Mouse (Mus musculus) adrenal gland, postnatal 14 days (tissue): ENCODE measurements around the gene 4930519G04Rik. TPM values are rescaled to one million over a fixed set of nuclear protein-coding genes. Genes with fewer than 3 reads are reported as not detected.
"Not testable (repeated sequence)": the region's sequence is repeated elsewhere in the genome, so short reads cannot be mapped to it uniquely, and the experiment has no call there.

Source experiments
- DNase-seq: peaks from one replicate; pipeline ENCODE4 v3.0.0; 2021; ENCODE audit warnings: mixed read lengths
- microRNA-seq, 2 experiments: library from miRNA; unstranded; fragments of <30 nt; microRNA quantifications; one replicate each; pipeline ENCODE4 v1.2.0; 2021
- total RNA-seq: library from RNA; stranded (reverse); gene quantifications from 2 replicates; pipeline ENCODE4 v1.2.3, GENCODE M21; 2021

Gene 4930519G04Rik
- total RNA-seq, 1 experiment from 2014 or later = not detected

- no peak for DNase-seq
Measured at GRCm38 (mm10) chr5:114913686-114914085, 60.2 kb downstream of the 4930519G04Rik start.

DNA sequence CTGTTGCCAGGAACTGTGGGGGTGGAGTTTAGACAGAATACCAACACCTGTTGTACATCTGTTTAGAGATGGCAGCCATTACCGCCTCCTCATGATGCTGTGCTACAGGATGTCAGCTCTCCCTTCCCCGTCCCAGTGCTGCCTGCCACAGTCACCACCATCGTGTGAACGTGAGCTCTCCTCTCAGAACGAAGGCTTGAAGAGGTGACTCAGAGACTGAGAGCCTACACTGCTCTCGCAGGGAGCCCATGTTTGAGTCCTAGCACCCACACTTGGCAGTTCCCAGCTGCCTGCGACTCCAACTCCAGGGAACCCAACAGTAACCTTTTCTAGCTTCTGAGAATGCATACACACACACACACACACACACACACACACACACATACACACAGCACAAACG, 61.4 kb downstream of the 4930519G04Rik start:
- no peak for DNase-seq

- DNase-seq = peak; percentile 12
Measured at GRCm38 (mm10) chr5:114915854-114916253, 62.4 kb downstream of the 4930519G04Rik start.

DNA sequence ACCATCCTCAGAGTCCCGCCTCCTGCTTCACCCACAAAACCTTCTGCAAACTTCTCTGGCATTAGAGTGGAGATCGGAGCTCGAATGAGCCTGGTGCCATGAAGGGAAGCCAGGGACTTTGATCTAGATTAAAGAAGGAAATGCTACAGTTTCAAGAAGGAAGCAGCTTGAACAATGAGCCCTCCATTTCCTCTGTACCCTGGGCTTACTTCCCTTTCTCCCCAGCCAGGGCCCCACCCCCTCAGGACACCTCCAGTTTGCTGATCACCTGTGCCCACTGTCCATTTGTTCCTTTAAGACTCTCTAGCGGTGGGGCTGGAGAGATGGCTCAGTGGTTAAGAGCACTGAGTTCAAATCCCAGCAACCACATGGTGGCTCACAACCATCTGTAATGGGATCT, 63.3 kb downstream of the 4930519G04Rik start:
- no peak for DNase-seq

GRCm38 (mm10) chr5:114917357-114917756, 63.9 kb downstream of the 4930519G04Rik start:
- DNase-seq = not testable (repeated sequence)

DNA sequence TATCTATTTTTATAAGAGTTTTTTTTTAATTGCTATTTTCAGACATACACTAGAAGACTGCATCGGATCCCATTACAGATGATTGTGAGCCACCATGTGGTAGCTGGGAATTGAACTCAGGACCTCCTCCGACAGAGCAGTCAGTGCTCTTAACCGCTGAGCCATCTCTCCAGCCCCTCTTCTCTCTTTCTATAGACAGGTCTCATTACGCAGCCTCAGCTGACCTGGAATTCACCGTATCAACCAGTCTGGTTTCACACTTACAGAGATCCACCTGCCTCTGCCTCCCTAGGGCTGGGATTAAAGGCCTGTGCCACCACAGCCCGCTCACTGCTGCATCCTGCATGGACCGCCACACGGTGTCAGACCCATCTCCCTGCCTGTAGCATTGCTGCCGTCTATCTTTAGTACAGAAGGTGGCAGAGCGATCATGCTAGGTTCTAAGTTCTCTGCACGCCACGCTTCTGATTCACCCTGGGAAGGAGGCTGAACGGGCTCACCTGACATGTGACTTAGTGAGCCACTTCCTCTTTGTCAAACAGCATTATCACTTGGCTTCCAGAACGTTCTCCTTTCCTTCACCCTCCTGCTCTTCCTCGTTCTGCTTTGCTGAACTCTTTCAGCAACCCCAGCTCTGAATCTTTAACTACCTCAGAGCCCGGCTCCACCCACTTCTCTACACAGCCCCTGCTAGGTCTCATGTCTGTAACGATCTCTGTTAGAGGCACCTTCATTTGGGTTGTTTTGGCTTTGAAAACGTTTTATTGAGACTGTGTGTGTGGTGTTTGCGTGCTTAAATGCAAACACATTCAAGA, 68.3 kb downstream of the 4930519G04Rik start:
- DNase-seq = peak; percentile 11

DNA sequence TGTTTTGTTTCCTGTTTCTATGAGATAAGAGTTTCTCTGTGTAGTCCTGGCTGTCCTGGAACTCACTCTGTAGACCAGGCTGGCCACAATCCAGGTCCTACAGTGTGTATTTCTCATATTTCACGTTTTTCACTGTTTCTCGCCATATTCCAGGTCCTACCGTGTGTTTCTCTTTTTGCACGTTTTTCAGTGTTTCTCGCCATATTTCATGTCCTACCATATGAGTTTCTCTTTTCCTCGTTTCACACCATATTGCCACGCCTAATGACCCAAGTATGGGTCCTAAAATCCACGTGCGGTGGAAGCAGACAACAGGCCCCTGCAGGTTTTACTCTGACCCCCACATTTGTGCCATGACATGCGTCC, 68.9 kb downstream of the 4930519G04Rik start:
- no peak for DNase-seq

DNA sequence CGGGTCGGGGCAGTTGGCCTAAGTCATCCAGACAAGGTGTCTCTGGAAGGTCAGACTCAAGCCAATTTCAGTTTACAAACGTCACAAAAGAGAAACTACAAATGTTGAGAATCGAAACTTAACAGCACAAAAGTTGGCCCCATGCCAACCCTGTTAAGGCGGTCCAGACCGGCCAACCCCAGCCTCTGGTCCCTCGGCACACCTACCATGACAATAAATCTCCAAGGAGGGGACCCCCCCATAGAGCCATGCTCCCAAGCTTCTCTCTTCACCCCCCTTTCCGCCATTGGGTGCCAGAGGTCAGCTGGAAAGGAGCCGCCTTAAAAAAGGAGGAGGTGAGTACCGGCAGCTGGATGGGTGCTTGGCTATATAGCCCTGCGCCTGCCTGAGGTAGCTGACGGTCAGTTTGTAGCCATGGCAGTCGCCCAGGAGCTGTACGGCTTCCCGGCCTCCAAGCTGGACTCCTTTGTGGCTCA, 69.6 kb downstream of the 4930519G04Rik start, which contains the start of gene Oasl1:
Oasl1 (plus strand) TSS at position 243 of the 476 bp plus-strand sequence.
- peak; percentile 62 for DNase-seq

- DNase-seq = no peak
Measured at GRCm38 (mm10) chr5:114926153-114926684, 72.8 kb downstream of the 4930519G04Rik start.

DNA sequence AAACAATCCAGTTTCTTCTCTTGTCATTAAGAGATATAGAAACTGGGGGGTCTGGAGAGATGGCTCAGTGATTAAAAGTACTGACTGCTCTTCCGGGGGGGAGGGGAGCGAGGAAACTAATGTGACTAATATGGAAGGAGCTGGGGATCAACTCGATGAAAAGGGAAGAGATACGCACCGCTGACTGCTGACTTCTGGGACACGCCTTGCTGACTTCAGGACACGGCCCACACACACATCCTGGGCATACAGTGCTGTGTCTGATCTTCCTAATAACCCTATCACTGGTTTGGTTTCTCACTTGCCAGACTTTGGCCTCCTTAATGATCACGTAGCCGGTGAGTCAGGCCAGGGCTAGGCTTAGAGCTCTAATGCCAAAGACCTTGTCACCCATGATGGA, 73.3 kb downstream of the 4930519G04Rik start:
- DNase-seq = no peak

GRCm38 (mm10) chr5:114931626-114932025, 78.2 kb downstream of the 4930519G04Rik start:
- no peak for DNase-seq

DNA sequence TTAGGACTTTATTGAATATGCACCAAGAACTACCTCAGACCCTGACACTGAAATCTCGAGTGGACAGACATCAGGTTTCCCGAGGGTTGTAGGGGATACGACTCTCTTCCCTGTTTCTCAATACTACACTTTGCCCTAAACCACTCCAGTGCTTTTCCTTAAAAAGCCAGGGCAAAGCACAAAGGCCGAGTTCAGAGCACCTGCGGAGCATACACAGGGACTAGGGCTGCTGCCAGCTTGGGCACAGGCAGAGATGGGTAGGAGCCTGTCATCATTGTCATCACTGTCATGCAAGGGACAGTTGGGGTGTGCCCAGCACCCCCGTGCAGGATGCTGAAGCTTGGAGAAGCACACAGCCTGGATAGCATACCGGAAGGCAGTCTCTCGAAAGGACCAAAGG, 79.7 kb downstream of the 4930519G04Rik start:
- DNase-seq = no peak

Small RNAs within 50 kb of the gene (microRNA-seq; reads per million reads assigned to microRNA genes)
- 10.2 to 18.7 reads per million in 2 experiments for gene Mir6240

Other genes starting within 250 kb of the 4930519G04Rik start
- gene Trpv4, start 195.2 kb upstream of the 4930519G04Rik start, total RNA-seq = 2.1 and 3.6 TPM in 2 replicates
- gene Gltp, start 162.7 kb upstream of the 4930519G04Rik start, total RNA-seq = 39.2 and 41.7 TPM in 2 replicates
- gene Tchp, start 145.9 kb upstream of the 4930519G04Rik start, total RNA-seq = 6.9 and 10.0 TPM in 2 replicates
- 89.4 and 95.0 TPM in 2 replicates for gene Ankrd13a, start 79.0 kb upstream of the 4930519G04Rik start, total RNA-seq
- gene Git2, start 78.1 kb upstream of the 4930519G04Rik start, total RNA-seq = 42.7 and 49.4 TPM in 2 replicates
- 36.8 and 43.6 TPM in 2 replicates for gene 1500011B03Rik, start 30.2 kb upstream of the 4930519G04Rik start, total RNA-seq
- gene Gm9936, start 5.0 kb downstream of the 4930519G04Rik start, total RNA-seq = not detected in 2 replicates
- 6.5 and 7.7 TPM in 2 replicates for gene Oasl2, start 43.3 kb downstream of the 4930519G04Rik start, total RNA-seq
- 0.83 and 1.5 TPM in 2 replicates for gene Oasl1, start 69.6 kb downstream of the 4930519G04Rik start, total RNA-seq
- 36.2 and 36.3 TPM in 2 replicates for gene 2210016L21Rik, start 88.5 kb downstream of the 4930519G04Rik start, total RNA-seq
- 0.26 and 2.0 TPM in 2 replicates for gene Hnf1a, start 117.4 kb downstream of the 4930519G04Rik start, total RNA-seq
- 54.8 and 59.2 TPM in 2 replicates for gene Sppl3, start 157.5 kb downstream of the 4930519G04Rik start, total RNA-seq
- not detected in 2 replicates for gene Gm10401, start 244.6 kb downstream of the 4930519G04Rik start, total RNA-seq